Mouse (Mus musculus) lung, postnatal 0 days (tissue): ENCODE results near the gene 4930556J24Rik.

Experiments
- CTCF ChIP-seq: IDR thresholded peaks from 2 replicates; pipeline ENCODE4 v1.5.1; 2016; ENCODE audit warnings: antibody characterized with exemption, mild to moderate bottlenecking
- EP300 ChIP-seq: IDR thresholded peaks from 2 replicates; pipeline ENCODE4 v1.6.1; 2016; ENCODE audit warnings: antibody characterized with exemption, mild to moderate bottlenecking, control low read depth

DNA sequence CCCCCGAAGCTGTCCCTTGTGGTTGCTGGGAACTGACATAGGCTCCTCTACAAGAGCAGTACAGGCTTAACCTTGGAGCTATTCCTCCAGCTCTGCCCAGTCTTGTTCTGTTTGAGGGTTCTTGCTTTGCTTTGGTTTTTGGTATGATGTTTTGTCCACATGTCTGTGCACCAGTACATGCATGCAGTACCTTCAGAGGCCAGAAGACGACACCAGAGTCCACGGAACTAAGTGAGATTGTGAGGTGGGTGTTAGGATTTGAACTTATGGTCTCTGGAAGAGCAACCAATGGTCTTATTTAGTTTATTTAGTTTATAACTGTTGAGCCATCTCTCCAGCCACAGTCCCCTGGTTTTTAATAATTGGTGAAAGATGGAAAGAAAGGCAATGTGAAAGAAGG, 29.9 kb upstream of the 4930556J24Rik start:
- TF ChIP-seq EP300 (no peak), CTCF (peak; percentile 70)
